Mouse (Mus musculus): ENCODE measurements around the gene Mbd3.

DNA sequence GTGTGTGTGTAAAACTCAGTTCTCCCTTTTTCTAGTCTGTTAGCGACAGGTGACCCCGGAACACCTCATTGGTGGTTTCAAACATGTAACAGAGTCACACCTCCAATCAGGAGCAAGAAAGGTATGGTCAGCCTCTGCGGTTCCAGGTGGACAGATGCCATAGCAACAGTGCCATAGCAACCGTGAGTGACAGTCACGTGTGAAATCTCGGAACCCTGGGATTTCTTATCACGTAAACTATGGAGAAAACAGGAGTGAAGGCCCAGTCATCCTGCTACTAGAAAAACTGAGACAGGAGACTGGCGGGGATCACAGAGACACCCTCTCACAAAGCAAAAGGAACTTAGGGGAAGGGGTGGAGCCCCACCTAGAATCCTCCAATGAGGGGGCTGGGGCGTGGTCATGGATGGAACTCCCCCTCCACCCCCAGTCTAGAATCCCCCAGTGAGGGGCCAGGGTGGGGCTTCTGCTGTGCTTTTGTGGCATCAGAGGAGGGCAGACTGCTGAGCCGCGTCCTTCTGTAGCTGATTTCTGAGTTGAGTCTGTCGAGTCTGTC, 27.9 kb downstream of the Mbd3 start:
- TF ChIP-seq POLR2A (IDR thresholded peaks at IDR 0.05; ENCODE audit: low read depth, low read length) = no peak
- no peak for TF ChIP-seq CTCF (IDR thresholded peaks at IDR 0.05; ENCODE audit: extremely low read depth, insufficient read depth, insufficient read length, insufficient replicate concordance)

Measured in spleen, adult 2 months (tissue).